Mouse (Mus musculus): ENCODE results near the gene Ush2a. TPM values are rescaled to one million over a fixed set of nuclear protein-coding genes. Genes with fewer than 3 reads are reported as not detected.
A peak's percentile ranks its signal among the peaks of the same experiment; 100 is the strongest.

Ush2a gene
- polyA plus RNA-seq, 1 experiment from 2014 or later: 0.01 TPM

GRCm38 (mm10) chr1:188951091-188951490, 689.3 kb downstream of the Ush2a start:
- no peak for ATAC-seq
- H3K27ac ChIP-seq (ENCODE audit: low read depth, low read length): no peak overlapping the region
- 82% methylated on average over 6 of the region's 6 CpGs for WGBS
- H3K27me3 ChIP-seq (replicated peaks; ENCODE audit: control insufficient read depth, insufficient read depth, low read length): no peaks in the 10 kb centered on the region
- no peaks in the 10 kb centered on the region for H3K9me3 ChIP-seq (ENCODE audit: control insufficient read depth)
- no peaks in the 10 kb centered on the region for H3K36me3 ChIP-seq (ENCODE audit: control insufficient read depth, insufficient read depth)
- no peaks in the 10 kb centered on the region for H3K4me1 ChIP-seq (replicated peaks; ENCODE audit: control insufficient read depth, insufficient read depth, low read length)
- no peak overlapping the region for H3K4me3 ChIP-seq (ENCODE audit: low read depth, low read length)
- no peak for TF ChIP-seq CTCF (IDR thresholded peaks at IDR 0.05; ENCODE audit: low read depth)
- H3K4me2 ChIP-seq (replicated peaks; ENCODE audit: low read depth): no peak overlapping the region
- no peak overlapping the region for H3K9ac ChIP-seq (ENCODE audit: low read depth, low read length)

DNA sequence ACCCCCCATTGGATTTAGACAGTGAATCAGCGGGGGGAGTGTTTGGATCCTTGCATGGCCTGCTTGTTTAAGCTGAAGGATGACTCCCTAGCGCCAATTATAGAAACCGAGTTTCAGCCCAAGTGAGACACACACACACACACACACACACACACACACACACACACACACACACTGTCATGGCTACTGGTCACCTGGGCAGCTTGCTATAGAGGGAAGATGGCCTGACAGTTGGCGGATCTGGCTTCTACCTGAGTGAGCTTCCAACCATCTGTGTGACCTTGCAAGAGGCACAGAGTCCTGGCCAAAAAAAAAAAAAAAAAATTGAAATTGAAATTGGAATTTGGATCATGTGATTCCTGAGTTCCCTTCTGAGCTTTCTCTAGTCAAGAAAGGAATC, 690.7 kb downstream of the Ush2a start:
- Histone ChIP-seq H3K4me3 (ENCODE audit: low read depth, low read length) (no peak overlapping the region), H3K36me3 (ENCODE audit: control insufficient read depth, insufficient read depth) (no peaks in the 10 kb centered on the region), H3K9ac (ENCODE audit: low read depth, low read length) (no peak overlapping the region), H3K27me3 (replicated peaks; ENCODE audit: control insufficient read depth, insufficient read depth, low read length) (no peaks in the 10 kb centered on the region), H3K9me3 (ENCODE audit: control insufficient read depth) (no peaks in the 10 kb centered on the region), H3K27ac (ENCODE audit: low read depth, low read length) (no peak overlapping the region), H3K4me1 (replicated peaks; ENCODE audit: control insufficient read depth, insufficient read depth, low read length) (no peaks in the 10 kb centered on the region), H3K4me2 (replicated peaks; ENCODE audit: low read depth) (no peak overlapping the region)
- 92% methylated on average over 4 of the region's 4 CpGs for WGBS
- no peak for ATAC-seq
- no peak for TF ChIP-seq CTCF (IDR thresholded peaks at IDR 0.05; ENCODE audit: low read depth)

GRCm38 (mm10) chr1:188973078-188973477, 711.3 kb downstream of the Ush2a start:
- no peaks in the 10 kb centered on the region for H3K27me3 ChIP-seq (replicated peaks; ENCODE audit: control insufficient read depth, insufficient read depth, low read length)
- ATAC-seq: no peak
- peaks cover 75% of the 10 kb centered on the region for H3K36me3 ChIP-seq (ENCODE audit: control insufficient read depth, insufficient read depth)
- H3K27ac ChIP-seq (ENCODE audit: low read depth, low read length): no peak overlapping the region
- WGBS: 97% methylated on average over 6 of the region's 6 CpGs
- H3K4me2 ChIP-seq (replicated peaks; ENCODE audit: low read depth): no peak overlapping the region
- no peak for TF ChIP-seq CTCF (IDR thresholded peaks at IDR 0.05; ENCODE audit: low read depth)
- H3K4me1 ChIP-seq (replicated peaks; ENCODE audit: control insufficient read depth, insufficient read depth, low read length): no peaks in the 10 kb centered on the region
- no peaks in the 10 kb centered on the region for H3K9me3 ChIP-seq (ENCODE audit: control insufficient read depth)
- H3K4me3 ChIP-seq (ENCODE audit: low read depth, low read length): no peak overlapping the region
- H3K9ac ChIP-seq (ENCODE audit: low read depth, low read length): no peak overlapping the region

DNA sequence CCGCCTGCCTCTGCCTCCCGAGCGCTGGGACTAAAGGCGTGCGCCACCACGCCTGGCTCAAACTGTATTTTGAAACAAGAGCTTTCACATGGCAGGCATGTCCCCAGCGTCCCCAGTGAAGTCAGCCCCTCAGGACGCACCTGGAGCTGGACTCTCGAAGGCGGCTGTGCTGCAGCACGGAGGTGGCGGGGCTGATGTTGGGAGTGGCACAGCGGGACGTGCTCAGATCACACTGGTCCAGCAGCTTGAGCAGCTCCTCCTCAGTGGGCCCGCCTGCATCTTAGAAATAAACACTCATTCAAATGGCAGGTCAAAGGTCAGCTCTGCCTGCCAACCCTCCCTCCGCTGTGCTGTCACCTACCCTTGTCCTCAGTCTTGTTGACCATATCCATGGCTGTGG, 712.1 kb downstream of the Ush2a start:
- Histone ChIP-seq H3K4me2 (replicated peaks; ENCODE audit: low read depth) (no peak overlapping the region), H3K36me3 (ENCODE audit: control insufficient read depth, insufficient read depth) (peaks cover 74% of the 10 kb centered on the region), H3K4me3 (ENCODE audit: low read depth, low read length) (no peak overlapping the region), H3K27me3 (replicated peaks; ENCODE audit: control insufficient read depth, insufficient read depth, low read length) (no peaks in the 10 kb centered on the region), H3K4me1 (replicated peaks; ENCODE audit: control insufficient read depth, insufficient read depth, low read length) (no peaks in the 10 kb centered on the region), H3K9ac (ENCODE audit: low read depth, low read length) (no peak overlapping the region), H3K9me3 (ENCODE audit: control insufficient read depth) (no peaks in the 10 kb centered on the region), H3K27ac (ENCODE audit: low read depth, low read length) (no peak overlapping the region)
- 80% methylated on average over 16 of the region's 16 CpGs for WGBS
- ATAC-seq: no peak
- TF ChIP-seq CTCF (IDR thresholded peaks at IDR 0.05; ENCODE audit: low read depth): no peak

DNA sequence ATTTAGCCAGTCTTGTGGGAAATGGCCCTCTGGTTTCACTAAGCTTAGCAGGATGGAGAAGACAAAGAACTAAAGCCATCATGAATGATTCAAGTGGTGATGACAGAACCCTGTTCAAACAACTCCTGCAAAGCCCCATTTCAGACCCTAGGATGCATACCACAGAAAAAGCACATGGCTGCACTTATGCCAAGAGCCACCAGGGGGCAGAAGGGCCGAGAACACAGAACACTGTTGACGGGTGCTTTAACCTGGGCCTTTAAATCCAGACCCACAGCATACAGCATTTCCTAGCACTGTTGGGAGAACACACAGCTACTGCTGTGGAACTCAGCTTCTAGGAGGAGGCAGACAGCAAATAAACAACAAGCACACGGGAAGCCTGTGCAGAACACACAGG, 718.2 kb downstream of the Ush2a start:
- no peak for ATAC-seq
- Histone ChIP-seq H3K36me3 (ENCODE audit: control insufficient read depth, insufficient read depth) (peaks cover 72% of the 10 kb centered on the region), H3K27ac (ENCODE audit: low read depth, low read length) (no peak overlapping the region), H3K9me3 (ENCODE audit: control insufficient read depth) (no peaks in the 10 kb centered on the region), H3K4me3 (ENCODE audit: low read depth, low read length) (no peak overlapping the region), H3K4me2 (replicated peaks; ENCODE audit: low read depth) (no peak overlapping the region), H3K4me1 (replicated peaks; ENCODE audit: control insufficient read depth, insufficient read depth, low read length) (no peaks in the 10 kb centered on the region), H3K27me3 (replicated peaks; ENCODE audit: control insufficient read depth, insufficient read depth, low read length) (no peaks in the 10 kb centered on the region), H3K9ac (ENCODE audit: low read depth, low read length) (no peak overlapping the region)
- peak; percentile 86 for TF ChIP-seq CTCF (IDR thresholded peaks at IDR 0.05; ENCODE audit: low read depth)
- 31% methylated on average over 3 of the region's 3 CpGs for WGBS

- peaks cover 48% of the 10 kb centered on the region for H3K36me3 ChIP-seq (ENCODE audit: control insufficient read depth, insufficient read depth)
- WGBS: 36% methylated on average over 4 of the region's 4 CpGs
Measured at GRCm38 (mm10) chr1:188993218-188993617, 731.4 kb downstream of the Ush2a start.

DNA sequence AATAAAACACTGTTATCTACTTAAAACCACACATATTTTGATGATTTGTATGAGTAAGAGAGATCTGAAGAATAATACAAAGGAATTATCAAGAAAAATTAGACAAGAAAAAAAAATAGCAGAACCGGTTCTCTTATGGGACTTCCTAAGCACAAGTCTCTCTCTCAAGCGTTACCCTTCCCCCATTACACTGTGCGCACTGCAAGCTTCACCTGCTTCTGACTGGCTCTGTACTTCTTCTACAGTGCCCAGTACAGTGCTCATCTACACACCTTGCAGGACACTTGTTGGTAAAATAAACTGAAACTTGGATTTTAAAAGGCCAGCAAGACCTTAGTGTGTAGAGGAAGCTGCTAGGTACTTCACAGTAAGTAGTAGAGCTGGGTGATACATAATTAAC, 736.1 kb downstream of the Ush2a start:
- no peak for TF ChIP-seq CTCF (IDR thresholded peaks at IDR 0.05; ENCODE audit: low read depth)
- Histone ChIP-seq H3K9ac (ENCODE audit: low read depth, low read length) (no peak overlapping the region), H3K36me3 (ENCODE audit: control insufficient read depth, insufficient read depth) (peaks cover 44% of the 10 kb centered on the region), H3K4me3 (ENCODE audit: low read depth, low read length) (no peak overlapping the region), H3K4me2 (replicated peaks; ENCODE audit: low read depth) (no peak overlapping the region), H3K9me3 (ENCODE audit: control insufficient read depth) (no peaks in the 10 kb centered on the region), H3K4me1 (replicated peaks; ENCODE audit: control insufficient read depth, insufficient read depth, low read length) (no peaks in the 10 kb centered on the region), H3K27ac (ENCODE audit: low read depth, low read length) (no peak overlapping the region), H3K27me3 (replicated peaks; ENCODE audit: control insufficient read depth, insufficient read depth, low read length) (no peaks in the 10 kb centered on the region)
- ATAC-seq: no peak
- WGBS: 94% methylated on average over 3 of the region's 3 CpGs

More at GRCm38 (mm10) chr1:188993218-188993617, 731.4 kb downstream of the Ush2a start:
- Histone ChIP-seq H3K9me3 (ENCODE audit: control insufficient read depth) (no peaks in the 10 kb centered on the region), H3K9ac (ENCODE audit: low read depth, low read length) (no peak overlapping the region), H3K4me3 (ENCODE audit: low read depth, low read length) (no peak overlapping the region), H3K4me1 (replicated peaks; ENCODE audit: control insufficient read depth, insufficient read depth, low read length) (no peaks in the 10 kb centered on the region), H3K27me3 (replicated peaks; ENCODE audit: control insufficient read depth, insufficient read depth, low read length) (no peaks in the 10 kb centered on the region), H3K27ac (ENCODE audit: low read depth, low read length) (no peak overlapping the region), H3K4me2 (replicated peaks; ENCODE audit: low read depth) (no peak overlapping the region)
- ATAC-seq: no peak
- peak; percentile 78 for TF ChIP-seq CTCF (IDR thresholded peaks at IDR 0.05; ENCODE audit: low read depth)

Data from intestine, postnatal 0 days (tissue).